Mouse (Mus musculus) forebrain, embryonic 16.5 days (tissue): Measurements from ENCODE around the gene Jakmip3. TPM values are rescaled to one million over a fixed set of nuclear protein-coding genes. Genes with fewer than 3 reads are reported as not detected.

ENCODE experiments used
- ATAC-seq: fragments of 200-750 bp; cut with Nextera tagmentation; 2 replicates; pipeline ENCODE4 v1.8.0; 2017; ENCODE audit warnings: mild to moderate bottlenecking, moderate library complexity
- H3K27ac ChIP-seq: fragments of 300-500 bp; sonication (generic); 2 replicates; pipeline ENCODE4 v1.5.1; 2014; ENCODE audit warnings: low read length, control low read depth
- H3K27me3 ChIP-seq: fragments of 300-500 bp; sonication (generic); replicated peaks from 2 replicates; pipeline ENCODE4 v1.6.1; 2014; ENCODE audit warnings: low read length; ENCODE audit not compliant: control insufficient read depth, insufficient read depth
- H3K36me3 ChIP-seq: fragments of 300-500 bp; sonication (generic); 2 replicates; pipeline ENCODE4 v1.6.1; 2014; ENCODE audit not compliant: control insufficient read depth, insufficient read depth
- H3K4me1 ChIP-seq: fragments of 300-500 bp; sonication (generic); replicated peaks from 2 replicates; pipeline ENCODE4 v1.6.1; 2014; ENCODE audit warnings: low read length; ENCODE audit not compliant: control insufficient read depth, insufficient read depth
- H3K4me2 ChIP-seq: fragments of 300-500 bp; sonication (generic); 2 replicates; pipeline ENCODE4 v1.6.1; 2014; ENCODE audit warnings: mild to moderate bottlenecking, low read length, control low read depth
- H3K4me3 ChIP-seq: fragments of 300-500 bp; sonication (generic); replicated peaks from 2 replicates; pipeline ENCODE4 v1.5.1; 2014; ENCODE audit warnings: mild to moderate bottlenecking, low read length, control low read depth
- H3K9ac ChIP-seq: fragments of 300-500 bp; sonication (generic); replicated peaks from 2 replicates; pipeline ENCODE4 v1.6.1; 2014; ENCODE audit warnings: low read depth, low read length, control low read depth
- H3K9me3 ChIP-seq: fragments of 300-500 bp; sonication (generic); 2 replicates; pipeline ENCODE4 v1.6.1; 2016; ENCODE audit warnings: low read length; ENCODE audit not compliant: control insufficient read depth
- WGBS: fragments of 180-500 bp; shearing (Covaris S2); extraction: QIAGEN DNeasy Blood & Tissue Kit; methylation state at CpG from one replicate; pipeline ENCODE4 v1.1.7; 2014; 5-methylcytosine and 5-hydroxymethylcytosine counted together
- polyA plus RNA-seq: library from polyadenylated mRNA; unstranded; fragments of >200 nt; fragmentation: Nextera tagmentation; extraction: Ambion mirVana; gene quantifications from 2 replicates; pipeline ENCODE4 v1.2.1, GENCODE M21; 2015

Gene Jakmip3
- polyA plus RNA-seq, 1 experiment from 2014 or later: 10.6 TPM

GRCm38 (mm10) chr7:138940256-138940611 is 296 bp upstream of the Jakmip3 start:
- peaks cover 41% of the 10 kb centered on the region for H3K27me3 ChIP-seq
- H3K4me3 ChIP-seq: peak overlapping the region; percentile 57
- no peaks in the 10 kb centered on the region for H3K36me3 ChIP-seq
- peak overlapping the region; percentile 62 for H3K9ac ChIP-seq
- ATAC-seq: peak; percentile 74
- no peak overlapping the region; the same call in 1 of the 2 replicates for H3K27ac ChIP-seq
- H3K9me3 ChIP-seq: no peaks in the 10 kb centered on the region; the same call in 1 of the 2 replicates
- H3K4me2 ChIP-seq: peak overlapping the region; percentile 80
- H3K4me1 ChIP-seq: peaks cover 10% of the 10 kb centered on the region
- WGBS: 1% methylated on average over 17 of the region's 17 CpGs

DNA sequence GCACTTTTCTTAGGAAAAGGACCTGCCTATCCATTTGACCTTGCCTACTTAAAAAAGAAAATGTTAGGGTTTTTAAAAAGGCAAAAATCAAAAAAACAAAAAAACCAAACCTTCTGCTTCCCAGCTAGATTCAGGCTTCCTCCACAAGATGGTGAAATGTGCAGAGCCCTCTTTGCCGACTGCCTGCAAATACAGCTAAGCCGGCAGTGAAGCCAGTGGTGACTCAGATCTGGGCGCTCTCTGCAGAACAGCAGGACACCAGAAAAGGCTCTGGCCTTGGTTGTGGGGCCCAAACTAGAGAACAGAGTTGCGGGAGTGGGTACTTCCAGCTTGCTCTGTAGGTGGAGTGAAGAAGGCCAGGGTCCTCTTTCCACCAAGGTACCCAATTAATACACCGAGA is 1.0 kb downstream of the Jakmip3 start:
- H3K4me3 ChIP-seq: peak overlapping the region; percentile 57
- peak overlapping the region; percentile 80 for H3K4me2 ChIP-seq
- ATAC-seq: no peak
- no peaks in the 10 kb centered on the region for H3K36me3 ChIP-seq
- H3K27ac ChIP-seq: peak overlapping the region; percentile 29
- H3K27me3 ChIP-seq: peaks cover 41% of the 10 kb centered on the region
- peak overlapping the region; percentile 62; the same call in 1 of the 2 replicates for H3K9ac ChIP-seq
- no peaks in the 10 kb centered on the region for H3K9me3 ChIP-seq
- WGBS: 20% methylated on average over 5 of the region's 5 CpGs
- H3K4me1 ChIP-seq: peaks cover 10% of the 10 kb centered on the region

GRCm38 (mm10) chr7:138942301-138942700 is 1.8 kb downstream of the Jakmip3 start:
- Histone ChIP-seq H3K9ac (no peak overlapping the region), H3K27me3 (peaks cover 41% of the 10 kb centered on the region), H3K27ac (no peak overlapping the region), H3K4me3 (no peak overlapping the region), H3K36me3 (no peaks in the 10 kb centered on the region), H3K4me1 (peaks cover 10% of the 10 kb centered on the region), H3K9me3 (no peaks in the 10 kb centered on the region), H3K4me2 (no peak overlapping the region; the same call in 1 of the 2 replicates)
- WGBS: 86% methylated on average over 1 of the region's 1 CpGs
- ATAC-seq: no peak

- no peak overlapping the region for H3K4me2 ChIP-seq
- peaks cover 7% of the 10 kb centered on the region for H3K4me1 ChIP-seq
- WGBS: 56% methylated on average over 3 of the region's 3 CpGs
- H3K9ac ChIP-seq: no peak overlapping the region
- H3K27ac ChIP-seq: no peak overlapping the region
- H3K36me3 ChIP-seq: no peaks in the 10 kb centered on the region
- no peak for ATAC-seq
- peaks cover 23% of the 10 kb centered on the region for H3K27me3 ChIP-seq
- no peak overlapping the region for H3K4me3 ChIP-seq
- no peaks in the 10 kb centered on the region for H3K9me3 ChIP-seq
These were observed 5.1 kb downstream of the Jakmip3 start for GRCm38 (mm10) chr7:138945668-138946067.

GRCm38 (mm10) chr7:138947741-138948140 is 7.2 kb downstream of the Jakmip3 start:
- Histone ChIP-seq H3K9ac (no peak overlapping the region), H3K36me3 (no peaks in the 10 kb centered on the region), H3K4me2 (no peak overlapping the region), H3K4me3 (no peak overlapping the region), H3K27me3 (peaks cover 5% of the 10 kb centered on the region), H3K9me3 (no peaks in the 10 kb centered on the region), H3K27ac (no peak overlapping the region), H3K4me1 (no peaks in the 10 kb centered on the region)
- 90% methylated on average over 8 of the region's 8 CpGs for WGBS
- no peak for ATAC-seq

- H3K36me3 ChIP-seq: no peaks in the 10 kb centered on the region
- no peak overlapping the region for H3K4me2 ChIP-seq
- no peak overlapping the region for H3K9ac ChIP-seq
- ATAC-seq: no peak
- H3K4me3 ChIP-seq: no peak overlapping the region
- no peaks in the 10 kb centered on the region for H3K4me1 ChIP-seq
- no peak overlapping the region for H3K27ac ChIP-seq
- no peaks in the 10 kb centered on the region for H3K9me3 ChIP-seq
- 37% methylated on average over 8 of the region's 8 CpGs for WGBS
- H3K27me3 ChIP-seq: peaks cover 5% of the 10 kb centered on the region; the same call in 1 of the 2 replicates
These were observed 7.8 kb downstream of the Jakmip3 start for GRCm38 (mm10) chr7:138948309-138948708.

DNA sequence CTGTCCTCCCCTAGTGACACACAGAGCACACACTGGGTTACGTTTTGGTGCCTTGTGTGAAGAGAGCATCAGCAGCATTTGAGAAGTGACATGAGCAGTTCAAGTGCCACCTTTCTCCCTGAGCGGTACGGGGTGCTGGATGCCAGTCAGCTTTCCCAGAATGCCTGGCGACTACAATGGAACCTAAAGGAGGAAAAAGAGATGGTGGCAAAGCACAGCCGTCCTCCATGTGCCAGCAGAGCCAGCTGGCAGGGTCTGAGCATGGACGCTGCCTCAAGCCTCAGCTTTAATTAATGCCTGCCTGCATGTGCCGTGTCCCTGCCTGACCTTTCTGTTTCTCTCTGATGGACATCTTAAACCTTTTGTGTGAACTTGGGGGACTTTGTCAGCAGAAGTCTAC is 15.3 kb downstream of the Jakmip3 start:
- WGBS: 59% methylated on average over 7 of the region's 7 CpGs
- Histone ChIP-seq H3K27me3 (no peaks in the 10 kb centered on the region), H3K4me2 (no peak overlapping the region), H3K4me3 (no peak overlapping the region), H3K4me1 (0 out of 2 replicates have a peak, but pooled peaks cover 5% of the 10 kb centered on the region), H3K27ac (no peak overlapping the region), H3K9ac (no peak overlapping the region), H3K9me3 (no peaks in the 10 kb centered on the region), H3K36me3 (no peaks in the 10 kb centered on the region)
- ATAC-seq: no peak

- Histone ChIP-seq H3K4me1 (0 out of 2 replicates have a peak, but pooled peaks cover 5% of the 10 kb centered on the region), H3K9me3 (no peaks in the 10 kb centered on the region), H3K9ac (no peak overlapping the region), H3K4me3 (no peak overlapping the region), H3K36me3 (no peaks in the 10 kb centered on the region), H3K27ac (no peak overlapping the region), H3K27me3 (no peaks in the 10 kb centered on the region), H3K4me2 (no peak overlapping the region)
- no peak for ATAC-seq
- WGBS: 83% methylated on average over 6 of the region's 6 CpGs
These were observed 16.6 kb downstream of the Jakmip3 start for GRCm38 (mm10) chr7:138957106-138957505.

- ATAC-seq: peak; percentile 79
- no peaks in the 10 kb centered on the region for H3K27me3 ChIP-seq
These were observed 19.2 kb downstream of the Jakmip3 start for GRCm38 (mm10) chr7:138959747-138960146.

DNA sequence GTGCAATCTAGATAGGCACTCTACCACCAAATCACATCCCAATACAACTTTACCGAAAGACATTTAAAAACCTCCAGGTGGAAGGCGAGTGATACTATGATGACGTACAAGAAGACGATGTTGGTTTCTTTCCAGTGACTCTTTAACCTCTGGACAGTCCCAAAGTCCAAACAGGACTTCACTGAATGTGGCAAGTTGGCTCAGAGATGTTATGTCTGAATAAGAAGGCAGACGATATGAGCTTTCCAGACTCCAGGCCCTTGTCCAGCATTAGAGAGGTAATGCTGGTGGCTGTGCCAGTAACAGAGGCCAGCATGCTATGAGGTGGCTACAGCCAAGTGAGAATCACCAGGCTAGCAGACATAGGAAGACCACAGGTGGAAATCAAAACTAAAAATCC is 23.2 kb downstream of the Jakmip3 start:
- 89% methylated on average over 5 of the region's 5 CpGs for WGBS
- ATAC-seq: no peak

More at GRCm38 (mm10) chr7:138959747-138960146, 19.2 kb downstream of the Jakmip3 start:
- Histone ChIP-seq H3K4me1 (0 out of 2 replicates have a peak, but pooled peaks cover 5% of the 10 kb centered on the region), H3K27ac (no peak overlapping the region), H3K9me3 (no peaks in the 10 kb centered on the region), H3K9ac (no peak overlapping the region), H3K4me3 (no peak overlapping the region), H3K36me3 (no peaks in the 10 kb centered on the region), H3K4me2 (no peak overlapping the region)
- WGBS: 31% methylated on average over 5 of the region's 5 CpGs

More for the DNA sequence above, 23.2 kb downstream of the Jakmip3 start:
- Histone ChIP-seq H3K36me3 (no peaks in the 10 kb centered on the region), H3K4me2 (no peak overlapping the region), H3K9me3 (no peaks in the 10 kb centered on the region), H3K9ac (no peak overlapping the region), H3K4me1 (0 out of 2 replicates have a peak, but pooled peaks cover 5% of the 10 kb centered on the region), H3K4me3 (no peak overlapping the region), H3K27me3 (no peaks in the 10 kb centered on the region), H3K27ac (no peak overlapping the region)
